Comparison of ENCODE assay signal across 18 mouse cellular contexts in genomic region chr17:49869246-49869645, GRCm38 (mm10).
DNase-seq lines count a peak whose midpoint lies in the region.
"Had no signal": no experiment of that assay in that cellular context is flagged by ENCODE, and none has a peak within 500 bp of the region (broad histone marks: within the 10 kb centered on the region; RNA-seq: fewer than 3 reads in every experiment).

No protein-coding gene starts in this region.

- peak; percentile 37 for DNase-seq in 3134 (ENCODE audit: extremely low read depth, insufficient read length, low spot score)
- DNase-seq in 3T3-L1 (ENCODE audit: low read depth, low spot score), result peak; percentile 39
- DNase-seq in NIH3T3 (ENCODE audit: low read depth), result peak; percentile 55
- DNase-seq in adipocyte (ENCODE audit: low spot score), result peak; percentile 28
- DNase-seq in cerebellum, postnatal 4 days (ENCODE audit: low spot score in 2 of 2), result no peak
- no peak for DNase-seq in gastrocnemius, postnatal 4 days (ENCODE audit: low spot score in 2 of 2)
- no peak for DNase-seq in urinary bladder, adult 2 months (ENCODE audit: low spot score)
- no peak for DNase-seq in thymus, postnatal 4 days
- DNase-seq: adrenal gland, adult 2 months; adrenal gland, postnatal 10 days; adrenal gland, postnatal 25 days; cerebellum, adult 11 months; cerebellum, adult 18-20 months; cerebellum, adult 8-10 months; cerebellum, adult 9-11 months; cerebellum, postnatal 14 days; cerebellum, postnatal 36 days; forebrain, postnatal 0 days had no signal

Comparison
In these comparisons a context has a peak if more than half of its experiments do, and no peak if none do; other contexts are left out.
1. DNase-seq: peak in 3134 (single experiment), 3T3-L1 (single experiment), NIH3T3 (single experiment) and adipocyte (single experiment); none in cerebellum, postnatal 4 days (0 of 2), gastrocnemius, postnatal 4 days (0 of 2), urinary bladder, adult 2 months (single experiment) and thymus, postnatal 4 days (single experiment).